Mouse (Mus musculus) thymus, postnatal 0 days (tissue): Measurements from ENCODE around the gene Olfr726. TPM values are rescaled to one million over a fixed set of nuclear protein-coding genes. Genes with fewer than 3 reads are reported as not detected.

ENCODE experiments used
- DNase-seq: peaks from one replicate; pipeline ENCODE4 v3.0.0-alpha.2; 2015; ENCODE audit warnings: low spot score
- polyA plus RNA-seq: library from polyadenylated mRNA; unstranded; fragments of >200 nt; fragmentation: Nextera tagmentation; extraction: Ambion mirVana; gene quantifications from 2 replicates; pipeline ENCODE4 v1.2.1, GENCODE M21; 2015

Olfr726 gene
- not detected in 2 replicates for polyA plus RNA-seq

GRCm38 (mm10) chr14:50090853-50091252, at the start of gene Olfr726:
TSS of gene Olfr726 (minus strand) at chr14:50090953.
- DNase-seq, result no peak

GRCm38 (mm10) chr14:50122886-50123285, 32.1 kb upstream of the Olfr726 start, which contains the start of gene Olfr727:
TSS of gene Olfr727 (plus strand) at chr14:50123186.
- no peak for DNase-seq

- no peak for DNase-seq
Observed at GRCm38 (mm10) chr14:50062733-50063104, 28.0 kb downstream of the Olfr726 start.

GRCm38 (mm10) chr14:50061955-50062732, 28.6 kb downstream of the Olfr726 start:
- peak; percentile 34 for DNase-seq

GRCm38 (mm10) chr14:50061590-50061954, 29.2 kb downstream of the Olfr726 start:
- DNase-seq, result no peak

GRCm38 (mm10) chr14:50061179-50061578, 29.6 kb downstream of the Olfr726 start:
- no peak for DNase-seq

GRCm38 (mm10) chr14:50040275-50040674, 50.5 kb downstream of the Olfr726 start, which contains the start of gene Olfr725:
TSS of gene Olfr725 (minus strand) at chr14:50040375.
- no peak for DNase-seq

Other genes starting within 250 kb of the Olfr726 start
- gene Olfr722, start 189.0 kb downstream of the Olfr726 start, polyA plus RNA-seq, result not detected in 2 replicates
- not detected in 2 replicates for gene Olfr723, start 159.2 kb downstream of the Olfr726 start, polyA plus RNA-seq
- not detected in 2 replicates for gene Olfr724, start 127.7 kb downstream of the Olfr726 start, polyA plus RNA-seq
- not detected in 2 replicates for gene Olfr725, start 50.6 kb downstream of the Olfr726 start, polyA plus RNA-seq
- gene Olfr727, start 32.2 kb upstream of the Olfr726 start, polyA plus RNA-seq, result not detected in 2 replicates
- gene Olfr728, start 51.7 kb upstream of the Olfr726 start, polyA plus RNA-seq, result not detected in 2 replicates
- not detected in 2 replicates for gene Olfr729, start 62.0 kb upstream of the Olfr726 start, polyA plus RNA-seq
- not detected in 2 replicates for gene Olfr730, start 97.2 kb upstream of the Olfr726 start, polyA plus RNA-seq
- gene Olfr731, start 150.9 kb upstream of the Olfr726 start, polyA plus RNA-seq, result not detected in 2 replicates
- gene Olfr732, start 193.3 kb upstream of the Olfr726 start, polyA plus RNA-seq, result not detected in 2 replicates
- not detected in 2 replicates for gene Olfr733, start 210.6 kb upstream of the Olfr726 start, polyA plus RNA-seq
- gene Olfr734, start 235.8 kb upstream of the Olfr726 start, polyA plus RNA-seq, result not detected in 2 replicates